Mouse (Mus musculus) layer of hippocampus, postnatal 10 days (tissue): ENCODE measurements around the gene Man2a1. TPM values are rescaled to one million over a fixed set of nuclear protein-coding genes. Genes with fewer than 3 reads are reported as not detected.
A peak's percentile ranks its signal among the peaks of the same experiment; 100 is the strongest.

ENCODE experiments used
- DNase-seq, 2 experiments: peaks; one replicate each; pipeline ENCODE4 v3.0.0; 2021; ENCODE audit warnings: low spot score in 2 of 2
- long read RNA-seq: library from polyadenylated mRNA; stranded (forward); transcript quantifications from one replicate; pipeline ENCODE4 v2.0.0, GENCODE M21; 2023
- total RNA-seq, 2 experiments: library from RNA; stranded (reverse); gene quantifications; 2 replicates each; pipeline ENCODE4 v1.2.3; 2021

Man2a1 gene
- 10 to 100 TPM; 18.6 to 20.3 TPM for total RNA-seq
- long read RNA-seq, partial matches to known transcripts = 0 of 3 reads
- long read RNA-seq, other reads (novel, unspliced or antisense) = 3 of 3 reads

- peak; percentile 75 to 88 for DNase-seq
Measured at GRCm38 (mm10) chr17:64600372-64601090, at the start of gene Man2a1. Gene Man2a1 (plus strand): TSS chr17:64600736.

GRCm38 (mm10) chr17:64553358-64553757 is 47.2 kb upstream of the Man2a1 start:
- no peak for DNase-seq

- no peak for DNase-seq
Measured at GRCm38 (mm10) chr17:64554901-64555300, 45.6 kb upstream of the Man2a1 start.

- no peak for DNase-seq
Measured at GRCm38 (mm10) chr17:64556661-64557445, 43.7 kb upstream of the Man2a1 start.

- DNase-seq = no peak
Measured at GRCm38 (mm10) chr17:64558994-64559540, 41.5 kb upstream of the Man2a1 start.

GRCm38 (mm10) chr17:64566435-64566834 is 34.1 kb upstream of the Man2a1 start:
- DNase-seq = no peak

GRCm38 (mm10) chr17:64567546-64567945 is 33.0 kb upstream of the Man2a1 start:
- DNase-seq = no peak

GRCm38 (mm10) chr17:64573981-64574380 is 26.6 kb upstream of the Man2a1 start:
- no peak for DNase-seq

- DNase-seq = no peak
Measured at GRCm38 (mm10) chr17:64575240-64575639, 25.3 kb upstream of the Man2a1 start.

- no peak for DNase-seq
Measured at GRCm38 (mm10) chr17:64577485-64577884, 23.1 kb upstream of the Man2a1 start.

- no peak for DNase-seq
Measured at GRCm38 (mm10) chr17:64578346-64578745, 22.2 kb upstream of the Man2a1 start.

GRCm38 (mm10) chr17:64579696-64580095 is 20.8 kb upstream of the Man2a1 start:
- peak; percentile 31 to 57 for DNase-seq

- no peak for DNase-seq
Measured at GRCm38 (mm10) chr17:64581133-64581532, 19.4 kb upstream of the Man2a1 start.

GRCm38 (mm10) chr17:64581962-64582361 is 18.6 kb upstream of the Man2a1 start:
- no peak for DNase-seq

- no peak for DNase-seq
Measured at GRCm38 (mm10) chr17:64590483-64590882, 10.1 kb upstream of the Man2a1 start.

GRCm38 (mm10) chr17:64591366-64591765 is 9.2 kb upstream of the Man2a1 start:
- no peak for DNase-seq

- no peak for DNase-seq
Measured at GRCm38 (mm10) chr17:64592355-64592754, 8.2 kb upstream of the Man2a1 start.

GRCm38 (mm10) chr17:64592788-64593187 is 7.7 kb upstream of the Man2a1 start:
- DNase-seq = no peak

GRCm38 (mm10) chr17:64597770-64598169 is 2.8 kb upstream of the Man2a1 start:
- no peak for DNase-seq

- peak in 1 of 2 experiments; percentile 35 for DNase-seq
Measured at GRCm38 (mm10) chr17:64599916-64600315, 620 bp upstream of the Man2a1 start.

GRCm38 (mm10) chr17:64601091-64601750 is 685 bp downstream of the Man2a1 start:
- DNase-seq = peak; percentile 48 to 53
